Mouse (Mus musculus) neutrophil, adult 65 days (primary cell): ENCODE results near the gene Bola2. TPM values are rescaled to one million over a fixed set of nuclear protein-coding genes. Genes with fewer than 3 reads are reported as not detected.

Source experiments
- total RNA-seq: library from RNA; stranded (reverse); gene quantifications from 2 replicates; pipeline ENCODE4 v1.2.4, GENCODE M21; 2023

The Bola2 gene
- total RNA-seq = 41.8 and 49.9 TPM in 2 replicates

GRCm38 (mm10) chr7:126695210-126695611 is at the start of gene Bola2:
TSS of gene Bola2 (plus strand) at chr7:126695401.

DNA sequence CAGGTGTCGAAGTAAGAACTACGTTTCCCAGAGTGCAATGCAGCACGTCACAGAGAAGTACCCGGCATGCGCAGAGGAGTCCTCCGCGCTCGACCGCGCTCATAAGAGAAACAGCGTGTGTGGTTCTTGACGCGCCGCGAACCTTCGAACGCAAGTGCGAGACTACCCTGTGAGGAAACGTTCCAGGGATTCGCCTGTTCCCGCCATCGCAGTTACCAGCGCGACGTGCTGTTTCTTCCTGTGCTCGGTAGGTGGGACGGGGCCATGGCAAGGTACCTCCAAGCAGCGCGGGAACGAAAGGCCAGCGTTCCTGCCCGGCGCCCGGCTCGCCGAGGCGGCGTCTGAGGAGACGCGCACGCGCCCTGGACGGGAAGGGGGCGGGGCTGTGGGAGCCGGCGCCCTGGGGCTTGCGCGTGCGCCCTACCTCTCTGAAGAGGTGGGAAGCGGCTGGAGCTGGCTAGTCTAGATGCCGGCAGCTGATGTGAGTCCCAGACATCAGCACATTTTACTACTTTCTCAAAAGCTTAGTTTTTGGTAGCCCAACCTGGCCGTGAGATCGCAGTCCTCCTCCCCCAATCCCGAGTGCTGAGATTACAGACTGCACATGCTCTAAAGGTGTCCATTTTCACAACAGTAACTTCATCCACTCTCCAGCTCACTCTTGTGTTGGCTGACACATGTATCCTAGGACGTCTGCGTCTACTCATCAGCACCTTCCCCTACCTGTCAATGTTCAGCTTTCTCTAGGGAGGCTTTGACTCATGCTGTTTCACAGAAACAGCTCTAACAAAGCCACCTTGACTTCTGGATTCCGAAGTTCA is 45.8 kb upstream of the Bola2 start, which contains the start of gene Sgf29:
Gene Sgf29 (plus strand): TSS at position 79 of the 821 bp plus-strand sequence.

GRCm38 (mm10) chr7:126676207-126676606 is 19.0 kb upstream of the Bola2 start, which contains the start of gene Sult1a1:
TSS of gene Sult1a1 (minus strand) at chr7:126676432.

GRCm38 (mm10) chr7:126695631-126696207 is 518 bp downstream of the Bola2 start, which contains the start of gene Slx1b:
TSS of gene Slx1b (minus strand) at chr7:126695784.

DNA sequence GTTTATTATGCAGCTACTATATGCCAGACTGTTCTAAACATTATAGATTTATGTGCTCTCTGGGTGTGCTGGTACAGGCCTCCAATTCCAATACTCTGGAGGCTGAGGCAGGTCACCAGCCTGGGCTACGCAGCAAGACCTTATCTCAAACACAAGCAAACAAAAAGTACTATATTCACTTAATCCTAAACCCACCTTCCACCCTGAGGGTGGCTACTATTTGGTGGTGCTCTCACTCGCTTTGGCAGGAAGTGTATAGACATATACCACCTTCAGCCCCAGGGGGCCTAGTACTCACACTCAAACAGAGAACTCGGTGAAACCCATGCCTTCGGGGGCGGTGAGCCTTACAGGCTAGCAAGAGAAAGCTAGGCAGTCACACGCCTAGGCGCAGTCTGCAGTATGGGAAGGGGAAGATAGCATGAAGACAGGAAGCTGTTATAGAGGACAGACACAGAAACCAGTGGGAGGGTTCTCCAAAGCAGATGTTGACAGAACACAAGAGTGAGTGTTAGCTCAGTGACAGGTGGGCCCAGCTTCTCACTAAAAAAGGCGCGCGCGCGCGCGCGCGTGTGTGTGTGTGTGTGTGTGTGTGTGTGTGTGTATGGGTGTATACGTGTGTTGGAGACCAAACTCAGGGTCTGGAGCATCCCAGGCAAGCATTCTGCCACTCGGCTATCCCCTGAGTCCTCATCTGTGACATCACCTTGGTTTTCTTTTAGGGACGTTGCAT is 12.4 kb downstream of the Bola2 start, which contains the start of gene Coro1a:
Gene Coro1a (minus strand): TSS at position 346 of the 733 bp plus-strand sequence.

Other genes starting within 250 kb of the Bola2 start
- 0.44 and 1.2 TPM in 2 replicates for gene Atp2a1, start 232.3 kb upstream of the Bola2 start, total RNA-seq
- gene Sh2b1, start 220.0 kb upstream of the Bola2 start, total RNA-seq = 43.1 and 54.3 TPM in 2 replicates
- gene Tufm, start 208.0 kb upstream of the Bola2 start, total RNA-seq = 28.4 and 33.9 TPM in 2 replicates
- 126 and 137 TPM in 2 replicates for gene Atxn2l, start 192.0 kb upstream of the Bola2 start, total RNA-seq
- 70.7 and 76.0 TPM in 2 replicates for gene Eif3c, start 129.0 kb upstream of the Bola2 start, total RNA-seq
- 179 and 277 TPM in 2 replicates for gene Apobr, start 110.5 kb upstream of the Bola2 start, total RNA-seq
- gene Cln3, start 109.6 kb upstream of the Bola2 start, total RNA-seq = 387 and 438 TPM in 2 replicates
- gene Il27, start 100.5 kb upstream of the Bola2 start, total RNA-seq = 1.7 and 4.0 TPM in 2 replicates
- 7.5 and 8.5 TPM in 2 replicates for gene Nupr1, start 64.5 kb upstream of the Bola2 start, total RNA-seq
- 11.2 and 16.0 TPM in 2 replicates for gene Sgf29, start 46.1 kb upstream of the Bola2 start, total RNA-seq
- gene Sult1a1, start 19.0 kb upstream of the Bola2 start, total RNA-seq = 1.1 TPM in 1 of 2 replicates, not detected in the other
- gene Slx1b, start 383 bp downstream of the Bola2 start, total RNA-seq = 5.1 and 6.8 TPM in 2 replicates
- gene Coro1a, start 12.4 kb downstream of the Bola2 start, total RNA-seq = 1,908 and 2,111 TPM in 2 replicates
- 255 and 261 TPM in 2 replicates for gene Mapk3, start 64.2 kb downstream of the Bola2 start, total RNA-seq
- gene Gdpd3, start 70.9 kb downstream of the Bola2 start, total RNA-seq = 17.6 and 21.9 TPM in 2 replicates
- gene Ypel3, start 81.6 kb downstream of the Bola2 start, total RNA-seq = 278 and 300 TPM in 2 replicates
- 4.3 and 4.4 TPM in 2 replicates for gene Tbx6, start 86.1 kb downstream of the Bola2 start, total RNA-seq
- gene Ppp4c, start 97.1 kb downstream of the Bola2 start, total RNA-seq = 231 and 266 TPM in 2 replicates
- not detected in 2 replicates for gene Fam57b, start 102.3 kb downstream of the Bola2 start, total RNA-seq
- gene 4930451I11Rik, start 136.2 kb downstream of the Bola2 start, total RNA-seq = not detected in 2 replicates
- gene Doc2a, start 152.0 kb downstream of the Bola2 start, total RNA-seq = not detected in 2 replicates
- gene Hirip3, start 166.6 kb downstream of the Bola2 start, total RNA-seq = 37.5 and 38.0 TPM in 2 replicates
- 41.4 and 42.2 TPM in 2 replicates for gene Ino80e, start 167.0 kb downstream of the Bola2 start, total RNA-seq
- 50.7 and 59.9 TPM in 2 replicates for gene Taok2, start 189.3 kb downstream of the Bola2 start, total RNA-seq
- gene Tmem219, start 227.5 kb downstream of the Bola2 start, total RNA-seq = 38.9 and 40.1 TPM in 2 replicates
- 17.4 and 23.2 TPM in 2 replicates for gene Kctd13, start 233.5 kb downstream of the Bola2 start, total RNA-seq